Mouse (Mus musculus): ENCODE measurements around the gene AI481877.

DNA sequence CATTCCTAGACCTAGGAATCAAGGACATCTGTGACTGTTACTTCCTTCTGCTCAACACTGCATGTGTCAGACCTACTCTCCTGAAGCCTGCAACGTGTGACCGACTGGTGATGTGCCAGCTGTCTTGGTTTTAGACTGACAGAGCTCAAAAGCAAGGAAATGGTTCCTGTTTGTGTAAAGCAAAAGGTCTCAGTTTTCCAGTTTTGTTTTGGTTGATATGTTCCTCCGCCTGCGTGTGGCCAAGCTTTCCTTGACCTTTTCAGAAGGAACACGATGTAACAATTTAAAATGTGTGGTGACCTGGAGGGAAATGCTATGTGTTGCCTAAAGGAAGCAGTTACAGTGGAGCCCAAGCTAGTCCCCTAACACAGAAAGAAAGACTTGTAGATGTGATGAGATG is 31.2 kb upstream of the AI481877 start:
- TF ChIP-seq POLR2A (IDR thresholded peaks at IDR 0.05; ENCODE audit: borderline replicate concordance, insufficient read depth, low read length): no peak
- no peak for TF ChIP-seq CTCF (IDR thresholded peaks at IDR 0.05; ENCODE audit: borderline replicate concordance, insufficient read depth, low read depth, low read length)
